Comparison of ENCODE assay signal across 10 mouse cellular contexts in the genomic region with DNA sequence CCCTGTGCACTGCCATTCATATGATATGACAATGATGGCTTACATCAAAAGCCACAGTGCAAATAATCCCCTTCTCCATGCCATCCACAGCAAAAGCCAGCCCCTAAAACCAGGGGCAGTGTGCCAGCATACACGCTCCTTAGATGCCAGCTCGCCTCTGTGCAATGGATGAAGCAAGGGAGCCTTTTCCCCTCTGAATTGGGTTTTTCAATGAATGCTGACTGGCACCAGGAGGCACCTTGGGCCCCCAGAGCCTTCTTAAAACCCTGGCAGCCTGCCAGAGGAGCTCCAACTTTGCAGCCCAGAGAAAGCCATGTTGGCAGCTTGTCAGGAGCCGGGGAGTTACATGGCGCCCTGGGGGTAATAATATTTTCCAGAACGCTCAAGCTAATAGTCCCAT.
DNase-seq lines count a peak whose midpoint lies in the region; ATAC-seq and TF ChIP-seq lines count a peak whose summit lies in the region.
"Had no signal": no experiment of that assay in that cellular context is flagged by ENCODE, and none has a peak within 500 bp of the region (broad histone marks: within the 10 kb centered on the region; RNA-seq: fewer than 3 reads in every experiment).

No protein-coding gene starts in this region.

- TF ChIP-seq EP300 in liver, postnatal 0 days (IDR thresholded peaks at IDR 0.05; ENCODE audit: low read depth) = no peak

- H3K27me3 ChIP-seq in heart, embryonic 15.5 days = no peaks in the 10 kb centered on the region
- no peaks in the 10 kb centered on the region for H3K27me3 ChIP-seq in embryonic facial prominence, embryonic 12.5 days
- H3K27me3 ChIP-seq in kidney, embryonic 15.5 days = no peaks in the 10 kb centered on the region
- H3K27me3 ChIP-seq in liver, postnatal 0 days (ENCODE audit: insufficient read depth, low read length) = no peaks in the 10 kb centered on the region

- peaks cover 52% of the 10 kb centered on the region for H3K4me1 ChIP-seq in heart, embryonic 15.5 days (replicated peaks)
- peaks cover 81% of the 10 kb centered on the region for H3K4me1 ChIP-seq in embryonic facial prominence, embryonic 12.5 days
- H3K4me1 ChIP-seq in kidney, embryonic 15.5 days = peaks cover 79% of the 10 kb centered on the region
- no peaks in the 10 kb centered on the region for H3K4me1 ChIP-seq in liver, postnatal 0 days (ENCODE audit: insufficient read depth)

- H3K36me3 ChIP-seq in heart, embryonic 15.5 days = no peaks in the 10 kb centered on the region
- H3K36me3 ChIP-seq in embryonic facial prominence, embryonic 12.5 days = no peaks in the 10 kb centered on the region
- H3K36me3 ChIP-seq in kidney, embryonic 15.5 days = no peaks in the 10 kb centered on the region
- H3K36me3 ChIP-seq in liver, postnatal 0 days (replicated peaks; ENCODE audit: insufficient read depth, low read length) = no peaks in the 10 kb centered on the region

- 35% methylated on average over 5 of the region's 5 CpGs for WGBS in heart, embryonic 15.5 days
- 40% methylated on average over 5 of the region's 5 CpGs for WGBS in embryonic facial prominence, embryonic 12.5 days
- WGBS in kidney, embryonic 15.5 days = 68% methylated on average over 5 of the region's 5 CpGs
- WGBS in liver, postnatal 0 days (ENCODE audit: insufficient replicate concordance) = 83% methylated on average over 5 of the region's 5 CpGs

- no peak overlapping the region for H3K9ac ChIP-seq in heart, embryonic 15.5 days
- H3K9ac ChIP-seq in embryonic facial prominence, embryonic 12.5 days = no peak overlapping the region
- H3K9ac ChIP-seq in kidney, embryonic 15.5 days = no peak overlapping the region
- no peak overlapping the region for H3K9ac ChIP-seq in liver, postnatal 0 days (replicated peaks)

- intact Hi-C loops in heart, postnatal 36 days (cut with DNase I) = no loop called here

- no peak overlapping the region for H3K4me3 ChIP-seq in heart, embryonic 15.5 days
- no peak overlapping the region for H3K4me3 ChIP-seq in embryonic facial prominence, embryonic 12.5 days
- no peak overlapping the region for H3K4me3 ChIP-seq in kidney, embryonic 15.5 days (replicated peaks)
- no peak overlapping the region for H3K4me3 ChIP-seq in liver, postnatal 0 days (ENCODE audit: low read depth, low read length)

- TF ChIP-seq CTCF in liver, postnatal 0 days (IDR thresholded peaks at IDR 0.05; ENCODE audit: low read depth) = no peak

- ATAC-seq in heart, embryonic 15.5 days (replicated peaks; ENCODE audit: insufficient number of reproducible peaks, insufficient read depth, low FRiP score, low read depth) = peak; percentile 26; the same call in 1 of the 2 replicates
- no peak for ATAC-seq in embryonic facial prominence, embryonic 12.5 days (ENCODE audit: insufficient number of reproducible peaks, insufficient read depth, low FRiP score, low TSS enrichment)
- ATAC-seq in kidney, embryonic 15.5 days (replicated peaks; ENCODE audit: low FRiP score) = no peak
- ATAC-seq in liver, postnatal 0 days = no peak

- 0 out of 2 replicates have a peak overlapping the region, but pooled peaks have one; percentile 27 for H3K4me2 ChIP-seq in heart, embryonic 15.5 days
- H3K4me2 ChIP-seq in embryonic facial prominence, embryonic 12.5 days (replicated peaks) = no peak overlapping the region
- H3K4me2 ChIP-seq in kidney, embryonic 15.5 days = peak overlapping the region; percentile 14; the same call in 1 of the 2 replicates
- no peak overlapping the region for H3K4me2 ChIP-seq in liver, postnatal 0 days (ENCODE audit: low read depth, low read length)

- H3K27ac ChIP-seq in heart, embryonic 15.5 days = peak overlapping the region; percentile 83
- H3K27ac ChIP-seq in embryonic facial prominence, embryonic 12.5 days = peak overlapping the region; percentile 26; the same call in 1 of the 2 replicates
- H3K27ac ChIP-seq in kidney, embryonic 15.5 days = no peak overlapping the region
- no peak overlapping the region for H3K27ac ChIP-seq in liver, postnatal 0 days (ENCODE audit: low read depth)
- H3K27ac ChIP-seq: macrophage had no signal

- DNase-seq in heart, postnatal 36 days = no peak
- DNase-seq in MN1 (ENCODE audit: low spot score) = peak; percentile 68
- DNase-seq in liver, postnatal 0 days = no peak
- DNase-seq in gastrocnemius, adult 8-10 months (ENCODE audit: low spot score in 2 of 2) = no peak
- no peak for DNase-seq in frontal cortex, adult 2 months (ENCODE audit: extremely low spot score in 1 of 2, low spot score in 1 of 2)
- DNase-seq: spleen, adult 18-20 months had no signal

- H3K9me3 ChIP-seq in heart, embryonic 15.5 days (replicated peaks) = no peaks in the 10 kb centered on the region
- H3K9me3 ChIP-seq in embryonic facial prominence, embryonic 12.5 days = no peaks in the 10 kb centered on the region
- no peaks in the 10 kb centered on the region for H3K9me3 ChIP-seq in kidney, embryonic 15.5 days (replicated peaks)
- H3K9me3 ChIP-seq in liver, postnatal 0 days (ENCODE audit: low read length) = no peaks in the 10 kb centered on the region

Comparison
In these comparisons a context has a peak if more than half of its experiments do, and no peak if none do; other contexts are left out.
1. H3K27ac ChIP-seq: peak in heart, embryonic 15.5 days (single experiment) and embryonic facial prominence, embryonic 12.5 days (single experiment); none in kidney, embryonic 15.5 days (single experiment) and liver, postnatal 0 days (single experiment).
2. H3K4me2 ChIP-seq: peak in heart, embryonic 15.5 days (single experiment) and kidney, embryonic 15.5 days (single experiment); none in embryonic facial prominence, embryonic 12.5 days (single experiment) and liver, postnatal 0 days (single experiment).